Mouse (Mus musculus): ENCODE data around the gene Grb10.

- TF ChIP-seq CTCF (IDR thresholded peaks at IDR 0.05; ENCODE audit: control insufficient read depth, insufficient read depth, insufficient replicate concordance, low read depth, low read length) (no peak), POLR2A (IDR thresholded peaks at IDR 0.05; ENCODE audit: control insufficient read depth, low read depth, low read length) (no peak)
Observed at GRCm38 (mm10) chr11:12039098-12039497, 615 bp upstream of the Grb10 start.

Measured in testis, adult 2 months (tissue).